Mouse (Mus musculus) T-helper 17 cell (primary cell): ENCODE measurements around the gene Kdm5c.
"Not testable (repeated sequence)": the region's sequence is repeated elsewhere in the genome, so short reads cannot be mapped to it uniquely, and the experiment has no call there.

ENCODE experiments used
- in situ Hi-C, 2 experiments: fragments of 300-600 bp; cut with MboI, MseI; formaldehyde crosslinking; loops; 1 replicate in 1 of 2; 2 replicates in 1 of 2; pipeline ENCODE4 v1.15.1; 2025; ENCODE audit warnings: high pct_unique_total_duplicates in 2 of 2

Kdm5c gene

GRCm38 (mm10) chrX:152284746-152285145, 51.9 kb downstream of the Kdm5c start:
- in situ Hi-C loops = no loop called here

- in situ Hi-C loops = not testable (repeated sequence)
Measured at GRCm38 (mm10) chrX:152287026-152287425, 54.2 kb downstream of the Kdm5c start.

GRCm38 (mm10) chrX:152306224-152306623, 73.4 kb downstream of the Kdm5c start:
- in situ Hi-C loops = loop anchor here in 1 of 2 experiments (5.0 kb wide), 1 partner anchor 64 kb away; no protein-coding TSS in a partner anchor

- in situ Hi-C loops = loop anchor here in 1 of 2 experiments (5.0 kb wide), 1 partner anchor 65 kb away; no protein-coding TSS in a partner anchor
Measured at GRCm38 (mm10) chrX:152307371-152307770, 74.6 kb downstream of the Kdm5c start.

GRCm38 (mm10) chrX:152307942-152308341, 75.1 kb downstream of the Kdm5c start:
- in situ Hi-C loops = loop anchor here in 1 of 2 experiments (5.0 kb wide), 1 partner anchor 66 kb away; no protein-coding TSS in a partner anchor

GRCm38 (mm10) chrX:152320535-152320934, 87.7 kb downstream of the Kdm5c start:
- in situ Hi-C loops = no loop called here

- in situ Hi-C loops = no loop called here
Measured at GRCm38 (mm10) chrX:152322776-152323175, 90.0 kb downstream of the Kdm5c start.

- in situ Hi-C loops = no loop called here
Measured at GRCm38 (mm10) chrX:152323584-152323983, 90.8 kb downstream of the Kdm5c start.
